Mouse (Mus musculus): ENCODE data around the gene Utp11.
"Not testable (repeated sequence)": the region's sequence is repeated elsewhere in the genome, so short reads cannot be mapped to it uniquely, and the experiment has no call there.

The Utp11 gene

DNA sequence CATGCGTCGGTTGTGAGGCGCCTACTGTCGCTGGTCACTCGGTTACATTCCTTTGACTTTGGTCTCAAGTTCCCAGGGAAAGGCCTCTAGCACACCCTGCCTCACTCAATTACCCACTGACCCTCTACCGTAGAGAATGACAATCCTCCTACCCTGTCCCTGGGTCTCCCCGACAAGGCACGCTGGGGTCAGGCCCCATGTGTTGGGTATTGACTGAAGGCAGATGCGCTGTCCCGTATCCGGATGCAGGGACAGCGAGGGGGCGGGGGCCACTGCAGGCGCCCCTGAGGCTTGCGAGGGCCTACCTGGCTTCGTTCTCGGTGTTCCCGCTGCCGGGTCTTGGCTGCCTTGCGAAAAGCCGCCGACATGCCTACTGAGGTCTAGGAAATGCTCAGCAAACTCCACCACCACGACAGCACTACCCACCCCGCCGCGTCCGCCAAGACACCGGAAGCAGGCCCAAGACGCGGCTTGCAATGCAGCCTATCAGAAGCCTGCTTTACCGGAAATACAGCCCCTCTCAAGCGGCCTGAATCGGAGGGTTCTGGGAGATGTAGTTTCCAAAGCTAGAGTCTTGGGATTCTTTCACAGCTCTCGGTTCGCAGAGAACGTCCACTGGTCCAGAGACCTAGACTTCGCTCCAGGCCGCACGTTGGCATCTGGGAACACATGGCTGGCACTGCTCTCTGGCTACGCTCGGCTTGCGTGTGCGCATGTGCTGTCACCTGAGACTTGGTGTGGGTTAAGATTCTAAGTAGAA, at the start of gene Utp11:
Utp11 (minus strand) TSS at position 466 of the 760 bp plus-strand sequence.
- peak; percentile 79 for DNase-seq (ENCODE audit: low read depth, low spot score)

- no peak for DNase-seq (ENCODE audit: low read depth, low spot score)
Measured at GRCm38 (mm10) chr4:124742839-124743238, 49.4 kb upstream of the Utp11 start.

GRCm38 (mm10) chr4:124741376-124742343, 48.3 kb upstream of the Utp11 start, which contains the start of gene Inpp5b:
Gene Inpp5b, plus strand, starts transcription at chr4:124741850.
- DNase-seq (ENCODE audit: low read depth, low spot score), result peak; percentile 55

DNA sequence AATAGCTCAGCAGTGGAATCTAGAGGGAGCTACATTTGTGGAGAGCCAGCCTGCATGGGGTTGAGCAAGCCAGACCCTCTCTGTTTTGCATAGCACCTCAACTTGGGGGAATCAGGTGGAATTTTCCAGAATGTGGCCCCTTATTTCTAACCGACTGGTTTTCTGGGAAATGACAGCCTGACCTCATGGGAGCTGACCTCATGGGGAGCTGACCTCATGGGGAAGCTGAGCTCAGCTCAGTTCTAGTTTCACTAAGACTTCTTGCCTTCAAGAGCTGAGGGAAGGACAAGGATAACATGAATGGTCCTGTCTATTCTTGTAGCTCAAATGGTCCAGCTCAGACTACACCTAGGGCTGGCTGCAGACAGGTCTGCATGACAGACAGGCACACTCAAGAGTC, 45.4 kb upstream of the Utp11 start:
- no peak for DNase-seq (ENCODE audit: low read depth, low spot score)

DNA sequence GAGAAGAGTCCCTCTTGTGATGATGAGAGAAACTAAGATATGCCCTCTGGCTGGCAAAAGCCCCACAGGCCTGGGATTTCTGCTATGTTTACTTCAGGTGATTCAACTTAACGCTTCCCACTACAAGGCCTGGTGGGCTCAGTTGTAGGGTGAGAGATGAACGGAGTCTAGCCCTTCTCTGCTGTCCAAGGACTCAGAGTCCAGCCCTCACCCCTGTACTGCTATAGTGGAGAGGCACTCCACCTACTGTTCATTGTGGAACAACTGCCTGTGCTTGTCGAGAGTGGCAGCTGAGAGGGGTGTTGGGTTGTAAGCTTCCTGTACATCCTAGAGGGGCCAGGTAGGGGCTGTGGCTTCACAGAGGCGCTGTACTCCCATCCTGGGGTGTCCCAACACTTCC, 44.6 kb upstream of the Utp11 start:
- DNase-seq (ENCODE audit: low read depth, low spot score), result no peak

- DNase-seq (ENCODE audit: low read depth, low spot score), result no peak
Measured at GRCm38 (mm10) chr4:124737486-124737885, 44.1 kb upstream of the Utp11 start.

GRCm38 (mm10) chr4:124736952-124737351, 43.6 kb upstream of the Utp11 start:
- DNase-seq (ENCODE audit: low read depth, low spot score), result no peak

DNA sequence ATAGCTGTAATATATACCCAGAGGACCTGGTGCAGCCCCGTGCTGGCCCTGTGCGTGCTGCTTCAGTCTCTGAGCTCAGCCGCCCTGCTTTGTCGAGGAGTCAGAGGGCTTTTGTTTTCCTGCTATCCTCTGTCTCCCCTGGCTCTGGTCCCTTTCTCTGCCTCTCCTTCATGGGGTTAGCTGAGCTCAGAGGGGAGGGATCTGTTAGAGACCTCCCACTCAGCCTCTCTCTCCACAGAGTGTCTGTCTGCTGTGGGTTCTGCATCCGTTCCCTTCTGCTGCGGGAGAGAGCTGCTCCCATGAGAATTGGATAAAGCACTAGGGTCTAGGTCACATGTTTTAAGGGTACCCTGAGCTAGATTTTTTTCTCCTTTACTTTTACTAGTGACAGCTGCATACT, 32.7 kb upstream of the Utp11 start:
- DNase-seq (ENCODE audit: low read depth, low spot score), result no peak

DNA sequence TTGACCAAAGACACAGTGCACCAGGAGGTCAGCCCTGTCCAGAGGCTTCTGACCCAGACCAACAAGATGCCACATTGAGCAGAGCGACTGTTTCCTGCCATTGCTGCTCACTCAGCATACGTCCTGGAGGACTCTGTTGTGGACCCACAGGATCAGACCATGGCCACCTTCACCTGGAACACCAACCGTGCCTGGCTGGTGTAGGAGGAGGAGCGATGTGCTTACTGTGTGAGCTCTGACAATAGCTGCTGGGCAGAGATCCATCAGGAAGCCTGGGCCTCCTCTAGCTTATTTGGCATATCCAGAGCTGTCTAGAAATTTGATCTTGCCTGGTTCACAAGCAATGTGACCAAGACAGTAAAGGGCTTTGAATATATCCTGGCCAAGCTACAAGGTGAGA, 25.7 kb upstream of the Utp11 start:
- DNase-seq (ENCODE audit: low read depth, low spot score), result no peak

DNA sequence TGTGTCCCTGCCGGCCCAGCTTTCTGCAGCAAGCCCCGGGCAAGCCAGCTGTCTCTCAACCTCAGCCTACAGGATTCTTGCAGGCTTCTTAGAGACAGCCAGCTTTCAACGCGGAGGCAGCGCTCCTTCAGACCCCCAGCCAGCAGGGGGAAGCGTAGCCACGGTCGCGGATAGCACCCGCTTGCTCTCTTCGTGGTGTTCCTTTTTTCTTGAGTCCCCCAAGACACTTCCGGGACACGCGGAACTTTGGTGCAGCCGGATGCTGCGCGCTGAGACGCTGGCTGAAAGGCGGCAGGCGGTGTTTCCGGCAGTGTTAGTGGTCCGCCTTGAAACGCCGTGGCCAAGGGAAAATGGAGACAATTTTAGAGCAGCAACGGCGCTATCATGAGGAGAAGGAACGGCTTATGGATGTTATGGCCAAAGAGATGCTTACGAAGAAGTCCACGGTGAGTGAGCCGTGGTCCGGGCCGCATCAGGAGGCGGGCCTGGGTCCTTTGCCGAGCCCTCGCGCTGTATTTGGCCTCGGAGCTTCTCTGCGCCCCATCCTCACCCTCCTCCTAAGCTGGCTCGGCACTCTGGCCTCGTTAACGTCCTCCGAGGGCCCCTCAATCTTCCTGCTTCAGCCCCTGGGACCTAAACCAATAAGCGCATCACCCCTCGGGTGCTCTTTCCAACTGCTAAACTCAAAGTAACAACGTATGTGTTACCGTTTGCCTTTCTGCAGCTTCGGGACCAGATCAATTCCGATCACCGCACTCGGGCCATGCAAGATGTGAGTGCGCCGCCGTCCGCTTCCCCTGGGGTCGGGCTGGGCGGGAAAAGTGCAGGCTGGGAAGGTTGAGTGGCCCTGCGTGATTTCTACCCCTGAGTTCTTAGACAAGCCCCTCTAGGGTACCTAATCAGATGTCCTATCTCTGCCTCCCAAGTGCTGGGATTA, 21.4 kb upstream of the Utp11 start, which contains the start of gene Sf3a3:
Sf3a3 (plus strand) TSS at position 232 of the 937 bp plus-strand sequence.
- DNase-seq (ENCODE audit: low read depth, low spot score), result peak; percentile 95

- DNase-seq (ENCODE audit: low read depth, low spot score), result not testable (repeated sequence)
Measured at GRCm38 (mm10) chr4:124713850-124714249, 20.4 kb upstream of the Utp11 start.

GRCm38 (mm10) chr4:124712618-124713017, 19.2 kb upstream of the Utp11 start:
- no peak for DNase-seq (ENCODE audit: low read depth, low spot score)

DNA sequence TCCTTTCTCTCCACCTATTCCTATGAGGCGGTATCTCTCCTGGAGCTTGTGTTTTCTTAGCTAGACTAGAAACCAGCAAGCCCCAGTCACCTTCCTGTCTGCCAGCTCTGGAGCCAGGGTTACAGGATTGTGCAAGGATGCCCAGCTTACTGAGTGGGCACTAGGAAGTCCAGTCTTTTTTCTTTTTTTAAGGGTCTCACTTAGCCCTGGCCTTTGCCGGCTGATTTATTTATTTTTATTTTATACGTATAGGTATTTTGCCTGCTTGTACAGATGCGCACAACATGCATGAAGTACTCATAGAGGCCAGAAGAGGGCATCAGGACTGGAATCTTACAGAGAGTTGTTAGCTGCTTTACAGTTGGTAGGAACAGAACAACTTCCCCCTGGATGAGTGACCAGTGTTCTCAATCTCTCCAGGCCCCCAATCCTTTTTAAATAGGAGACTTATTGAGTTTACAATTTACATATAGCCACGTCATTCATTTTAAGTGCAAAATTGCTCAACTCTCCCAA, 17.4 kb upstream of the Utp11 start:
- no peak for DNase-seq (ENCODE audit: low read depth, low spot score)

DNA sequence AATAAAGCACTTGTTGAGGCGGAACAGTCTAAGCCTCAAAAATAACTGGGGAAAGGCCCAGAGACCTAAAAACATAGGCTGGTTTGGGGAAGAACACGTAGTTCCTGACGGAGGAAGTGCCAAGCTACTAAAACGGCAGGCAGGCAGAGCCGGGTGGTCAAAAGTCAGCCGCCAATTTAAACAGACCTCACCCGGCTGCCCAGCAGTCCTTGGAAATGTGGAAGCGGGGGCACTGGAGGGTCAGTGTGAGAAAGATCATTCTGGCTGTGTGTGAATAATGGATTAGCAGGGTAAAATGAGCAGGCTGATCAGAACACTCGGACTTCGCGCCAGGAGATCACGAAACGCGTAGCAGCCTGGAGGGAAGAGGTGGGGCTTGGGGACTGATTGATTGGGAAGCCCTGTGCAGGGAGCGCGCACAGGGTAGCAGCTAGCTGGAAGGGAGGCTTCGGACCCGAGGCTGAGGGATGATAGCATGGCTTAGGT, 16.6 kb upstream of the Utp11 start:
- no peak for DNase-seq (ENCODE audit: low read depth, low spot score)

DNA sequence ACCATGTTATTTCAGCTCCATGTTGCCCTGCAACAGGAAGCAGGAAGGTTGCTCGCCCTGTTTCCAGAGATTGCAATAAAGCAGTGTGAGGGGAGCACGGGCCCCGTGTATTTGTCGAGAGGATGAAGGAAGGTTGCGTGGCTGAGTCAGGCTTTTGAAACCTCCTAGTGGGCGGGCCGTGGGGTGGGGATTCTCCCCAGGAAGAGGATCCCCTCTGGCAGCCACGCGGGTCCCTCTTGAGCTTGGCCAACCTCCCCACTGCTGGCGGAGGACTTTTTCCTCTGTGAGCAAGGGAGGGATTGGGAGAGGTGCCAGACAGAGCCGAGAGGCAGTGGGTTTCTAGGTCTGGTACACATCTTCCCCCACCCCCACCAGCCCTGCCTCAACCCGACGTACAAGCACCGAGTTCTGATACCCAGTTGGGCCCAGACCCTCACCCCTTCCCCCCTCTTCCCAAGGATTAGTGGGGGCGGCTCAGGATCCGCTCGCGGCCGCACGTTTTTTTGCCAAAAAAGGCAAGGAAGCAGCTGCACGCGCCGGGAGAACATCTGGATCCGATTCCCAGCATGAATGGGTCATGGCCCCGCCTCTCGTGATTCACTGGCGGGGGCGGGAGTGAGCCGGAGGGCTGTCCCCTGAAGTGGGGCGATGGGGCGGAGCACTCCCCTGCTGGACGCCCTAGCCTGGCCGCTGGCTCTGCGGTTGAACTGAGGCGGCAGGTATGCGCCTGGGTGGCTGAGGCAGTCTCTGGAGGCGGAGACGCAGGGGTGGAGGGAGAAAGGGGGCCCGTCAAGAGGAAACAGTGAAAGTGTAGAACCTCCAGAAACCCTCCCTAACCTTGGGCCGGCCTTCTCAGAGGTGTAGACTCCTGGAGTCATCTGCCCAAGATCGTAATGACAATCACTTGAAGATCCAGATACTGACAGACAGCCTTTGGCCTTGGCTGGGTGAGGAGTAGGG, 15.4 kb upstream of the Utp11 start:
- peak; percentile 27 for DNase-seq (ENCODE audit: low read depth, low spot score)

- DNase-seq (ENCODE audit: low read depth, low spot score), result not testable (repeated sequence)
Measured at GRCm38 (mm10) chr4:124708200-124708517, 14.8 kb upstream of the Utp11 start.

GRCm38 (mm10) chr4:124707381-124708199, 14.2 kb upstream of the Utp11 start:
- not testable (repeated sequence) for DNase-seq (ENCODE audit: low read depth, low spot score)

GRCm38 (mm10) chr4:124705661-124706269, 12.4 kb upstream of the Utp11 start:
- DNase-seq (ENCODE audit: low read depth, low spot score), result no peak

Data from retina, postnatal 7 days (tissue).